In the genomic region with DNA sequence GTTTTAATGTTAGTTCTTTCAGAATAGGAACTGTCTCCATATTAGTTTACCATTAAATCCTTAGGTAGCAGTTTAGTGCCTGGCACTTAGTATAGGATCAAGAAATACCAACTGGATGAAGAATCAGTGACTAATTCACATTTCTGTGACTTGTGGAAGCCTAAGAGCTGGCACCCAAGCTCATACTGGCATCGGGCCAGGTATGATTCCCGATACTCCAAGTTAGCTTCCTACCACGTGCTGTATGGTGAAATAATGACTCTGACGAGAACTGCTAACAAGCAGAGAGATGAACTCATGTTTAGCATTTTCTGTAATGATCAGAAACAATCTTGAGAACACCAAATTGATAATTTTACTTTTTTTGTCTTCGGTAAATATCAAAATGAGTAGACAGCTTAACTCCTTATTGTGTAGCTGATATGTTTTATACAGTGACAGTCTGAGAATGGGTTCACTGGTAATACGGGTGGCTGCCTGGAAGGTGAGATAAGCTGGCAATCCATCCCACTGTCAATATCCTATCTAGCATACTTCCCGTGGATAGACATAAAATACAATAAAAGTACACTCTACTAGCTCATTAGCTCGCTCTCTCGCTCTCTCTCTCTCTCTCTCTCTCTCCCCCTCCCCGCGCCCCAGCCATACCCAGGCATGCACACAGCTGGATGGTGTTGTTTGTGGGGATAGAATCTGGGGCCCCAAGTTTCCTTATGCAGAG, we compare ENCODE assay signal across 15 mouse cellular contexts. TPM values are rescaled to one million over a fixed set of nuclear protein-coding genes. Genes with fewer than 3 reads are reported as not detected.
DNase-seq lines count a peak whose midpoint lies in the region; TF ChIP-seq lines count a peak whose summit lies in the region.
"Had no signal": no experiment of that assay in that cellular context is flagged by ENCODE, and none has a peak within 500 bp of the region (broad histone marks: within the 10 kb centered on the region; RNA-seq: fewer than 3 reads in every experiment).

No protein-coding gene starts in this region.

- H3ac ChIP-seq in myocyte (ENCODE audit: control insufficient read depth, insufficient read length), result no peak overlapping the region

- WGBS in liver, adult 2 months, result 54% methylated on average over 11 of the region's 11 CpGs

- no peaks in the 10 kb centered on the region for H3K36me3 ChIP-seq in liver, adult 2 months (ENCODE audit: control insufficient read depth, insufficient read depth, low read length)
- H3K36me3 ChIP-seq in myocyte (ENCODE audit: control insufficient read depth, insufficient read depth), result no peaks in the 10 kb centered on the region
- H3K36me3 ChIP-seq: forebrain, embryonic 15.5 days; hindbrain, embryonic 12.5 days had no signal

- TF ChIP-seq POLR2A in liver, adult 2 months (IDR thresholded peaks at IDR 0.05; ENCODE audit: extremely low read depth, insufficient read depth, low read length), result no peak
- no peak for TF ChIP-seq POLR2A in myocyte (IDR thresholded peaks at IDR 0.05; ENCODE audit: insufficient read length, low read depth)

- peak; percentile 14 to 17 for DNase-seq in cerebellum, postnatal 14 days
- DNase-seq in cerebellum, adult 11-12 months, result no peak
- DNase-seq in testis, postnatal 10 days (ENCODE audit: low spot score), result peak; percentile 39
- DNase-seq in testis, postnatal 14 days (ENCODE audit: low spot score), result no peak
- peak; percentile 79 for DNase-seq in liver, adult 2 months (ENCODE audit: extremely low read depth, low read depth, low spot score)
- no peak for DNase-seq in ovary, adult 18-20 months (ENCODE audit: low spot score)
- no peak for DNase-seq in frontal cortex, postnatal 10 days (ENCODE audit: low spot score in 2 of 2)
- DNase-seq: B cell, adult 2 months; embryo, embryonic 11 days; kidney, postnatal 14 days; spleen, adult 18-20 months; thymus, adult 2 months had no signal

- H3K4me3 ChIP-seq in liver, adult 2 months (ENCODE audit: insufficient read depth, low read depth, low read length), result no peak overlapping the region
- no peak overlapping the region for H3K4me3 ChIP-seq in myocyte
- H3K4me3 ChIP-seq: forebrain, embryonic 15.5 days; hindbrain, embryonic 12.5 days had no signal

- peaks cover 2% of the 10 kb centered on the region for H3K4me1 ChIP-seq in liver, adult 2 months (ENCODE audit: control insufficient read depth, insufficient read depth, low read length)
- H3K4me1 ChIP-seq: hindbrain, embryonic 12.5 days had no signal

- no peak overlapping the region for H3K27ac ChIP-seq in liver, adult 2 months (replicated peaks; ENCODE audit: insufficient read depth, low read depth, low read length)
- H3K27ac ChIP-seq: forebrain, embryonic 15.5 days; hindbrain, embryonic 12.5 days had no signal

- TF ChIP-seq CTCF in liver, adult 2 months (IDR thresholded peaks at IDR 0.05; ENCODE audit: low read depth, low read length), result no peak

- no peaks in the 10 kb centered on the region for H3K27me3 ChIP-seq in liver, adult 2 months (ENCODE audit: control insufficient read depth, insufficient read depth, low read length)
- H3K27me3 ChIP-seq in myocyte (ENCODE audit: control insufficient read depth, insufficient read depth, insufficient read length), result no peaks in the 10 kb centered on the region
- H3K27me3 ChIP-seq: forebrain, embryonic 15.5 days; hindbrain, embryonic 12.5 days had no signal

- no peaks in the 10 kb centered on the region for H3K79me2 ChIP-seq in liver, adult 2 months (ENCODE audit: control insufficient read depth, insufficient read depth, low read length)
- no peaks in the 10 kb centered on the region for H3K79me2 ChIP-seq in myocyte (ENCODE audit: control insufficient read depth, insufficient read depth)

- H3K4me2 ChIP-seq in myocyte (ENCODE audit: low read depth), result no peak overlapping the region
- H3K4me2 ChIP-seq: forebrain, embryonic 15.5 days; hindbrain, embryonic 12.5 days had no signal

- no peak overlapping the region for H3K9ac ChIP-seq in liver, adult 2 months (ENCODE audit: low read depth, low read length)
- H3K9ac ChIP-seq: forebrain, embryonic 15.5 days; hindbrain, embryonic 12.5 days had no signal

TF ChIP-seq in myocyte, 11 proteins besides CTCF, POLR2A, EP300 and RAD21:
- TF ChIP-seq USF1 (IDR thresholded peaks at IDR 0.05; ENCODE audit: low read depth) (peak; percentile 50), E2F4 (IDR thresholded peaks at IDR 0.05; ENCODE audit: insufficient read depth) (no peak)

RNA-seq across cellular contexts. Expression of a gene that starts 10.9 kb away (rescaled TPM):
- total RNA-seq in liver, adult 2 months (2014; rRNA removed), result 20.6 and 21.1 TPM in 2 replicates
- polyA plus RNA-seq in liver, adult 2 months (2012; rRNA removed), result 10.0 and 21.4 TPM in 2 replicates
- 8.3 TPM for polyA plus RNA-seq in myocyte (2012; fragmentation: generic; extraction: Trizol)

RNA-seq across cellular contexts. Expression of a gene that starts 47.9 kb away (rescaled TPM):
- 3.2 and 3.3 TPM in 2 replicates for total RNA-seq in liver, adult 2 months (2014; rRNA removed)
- polyA plus RNA-seq in liver, adult 2 months (2012; rRNA removed), result 1.1 and 1.2 TPM in 2 replicates
- polyA plus RNA-seq in myocyte (2012; fragmentation: generic; extraction: Trizol), result 3.6 TPM

RNA-seq across cellular contexts. Expression of a gene that starts 58.6 kb away (rescaled TPM):
- 19.8 and 24.8 TPM in 2 replicates for total RNA-seq in liver, adult 2 months (2014; rRNA removed)
- polyA plus RNA-seq in liver, adult 2 months (2012; rRNA removed), result 8.4 and 12.5 TPM in 2 replicates
- 0.85 TPM for polyA plus RNA-seq in myocyte (2012; fragmentation: generic; extraction: Trizol)

Comparison
In these comparisons a context has a peak if more than half of its experiments do, and no peak if none do; other contexts are left out.
1. DNase-seq: peak in cerebellum, postnatal 14 days (2 of 2), testis, postnatal 10 days (single experiment) and liver, adult 2 months (single experiment); none in cerebellum, adult 11-12 months (single experiment), testis, postnatal 14 days (single experiment), ovary, adult 18-20 months (single experiment) and frontal cortex, postnatal 10 days (0 of 2).